Mouse (Mus musculus) embryonic facial prominence, embryonic 14.5 days (tissue): ENCODE measurements around the gene Rps6kb2. TPM values are rescaled to one million over a fixed set of nuclear protein-coding genes. Genes with fewer than 3 reads are reported as not detected.

Experiments used
- ATAC-seq: fragments of 200-750 bp; cut with Nextera tagmentation; 2 replicates; pipeline ENCODE4 v1.8.0; 2017; ENCODE audit warnings: low read depth, moderate number of reproducible peaks, moderate TSS enrichment
- DNase-seq: peaks from one replicate; pipeline ENCODE4 v3.0.0-alpha.2; 2015; ENCODE audit warnings: low spot score
- H3K27ac ChIP-seq: fragments of 300-500 bp; sonication (generic); replicated peaks from 2 replicates; pipeline ENCODE4 v1.5.1; 2014; ENCODE audit warnings: low read depth, mild to moderate bottlenecking, low read length, moderate library complexity
- H3K27me3 ChIP-seq: fragments of 300-500 bp; sonication (generic); replicated peaks from 2 replicates; pipeline ENCODE4 v1.6.1; 2014; ENCODE audit warnings: low read length; ENCODE audit not compliant: control insufficient read depth, insufficient read depth
- H3K36me3 ChIP-seq: fragments of 300-500 bp; sonication (generic); 2 replicates; pipeline ENCODE4 v1.6.1; 2014; ENCODE audit warnings: low read length, mixed read lengths; ENCODE audit not compliant: control insufficient read depth, insufficient read depth
- H3K4me1 ChIP-seq: fragments of 300-500 bp; sonication (generic); 2 replicates; pipeline ENCODE4 v1.6.1; 2014; ENCODE audit warnings: antibody characterized with exemption, low read length; ENCODE audit not compliant: control insufficient read depth, insufficient read depth
- H3K4me2 ChIP-seq: fragments of 300-500 bp; sonication (generic); 2 replicates; pipeline ENCODE4 v1.6.1; 2014; ENCODE audit warnings: low read depth, mild to moderate bottlenecking, low read length, moderate library complexity, mixed read lengths
- H3K4me3 ChIP-seq: fragments of 300-500 bp; sonication (generic); 2 replicates; pipeline ENCODE4 v1.5.1; 2014; ENCODE audit warnings: low read depth, mild to moderate bottlenecking, low read length
- H3K9ac ChIP-seq: fragments of 300-500 bp; sonication (generic); 2 replicates; pipeline ENCODE4 v1.6.1; 2014; ENCODE audit warnings: low read depth, mild to moderate bottlenecking, low read length, moderate library complexity, mixed read lengths
- H3K9me3 ChIP-seq: fragments of 300-500 bp; sonication (generic); 2 replicates; pipeline ENCODE4 v1.6.1; 2016; ENCODE audit warnings: low read length; ENCODE audit not compliant: control insufficient read depth
- WGBS: fragments of 180-500 bp; shearing (Covaris S2); extraction: QIAGEN DNeasy Blood & Tissue Kit; methylation state at CpG from one replicate; pipeline ENCODE4 v1.1.7; 2014; 5-methylcytosine and 5-hydroxymethylcytosine counted together
- polyA plus RNA-seq: library from polyadenylated mRNA; unstranded; fragments of >200 nt; fragmentation: Nextera tagmentation; extraction: Ambion mirVana; gene quantifications from 2 replicates; pipeline ENCODE4 v1.2.1, GENCODE M21; 2014

Rps6kb2 gene
- polyA plus RNA-seq, 1 experiment from 2014 or later: 34.1 TPM

GRCm38 (mm10) chr19:4152445-4153231 is 10.5 kb downstream of the Rps6kb2 start:
- Histone ChIP-seq H3K4me1 (peaks cover 11% of the 10 kb centered on the region; the same call in 1 of the 2 replicates), H3K36me3 (peaks cover 58% of the 10 kb centered on the region), H3K4me3 (no peak overlapping the region), H3K9ac (no peak overlapping the region), H3K27me3 (no peaks in the 10 kb centered on the region), H3K9me3 (no peaks in the 10 kb centered on the region), H3K27ac (no peak overlapping the region), H3K4me2 (no peak overlapping the region)
- no peak for DNase-seq
- ATAC-seq: no peak
- WGBS: 98% methylated on average over 8 of the region's 8 CpGs

- no peak overlapping the region for H3K4me2 ChIP-seq
- H3K4me3 ChIP-seq: no peak overlapping the region
- no peak for DNase-seq
- H3K27ac ChIP-seq: no peak overlapping the region
- H3K9ac ChIP-seq: no peak overlapping the region
- peaks cover 50% of the 10 kb centered on the region for H3K36me3 ChIP-seq
- WGBS: 87% methylated on average over 5 of the region's 5 CpGs
- no peak for ATAC-seq
- no peaks in the 10 kb centered on the region for H3K27me3 ChIP-seq
- no peaks in the 10 kb centered on the region for H3K9me3 ChIP-seq
- peaks cover 11% of the 10 kb centered on the region; the same call in 1 of the 2 replicates for H3K4me1 ChIP-seq
These were observed 11.3 kb downstream of the Rps6kb2 start for GRCm38 (mm10) chr19:4151898-4152297.

DNA sequence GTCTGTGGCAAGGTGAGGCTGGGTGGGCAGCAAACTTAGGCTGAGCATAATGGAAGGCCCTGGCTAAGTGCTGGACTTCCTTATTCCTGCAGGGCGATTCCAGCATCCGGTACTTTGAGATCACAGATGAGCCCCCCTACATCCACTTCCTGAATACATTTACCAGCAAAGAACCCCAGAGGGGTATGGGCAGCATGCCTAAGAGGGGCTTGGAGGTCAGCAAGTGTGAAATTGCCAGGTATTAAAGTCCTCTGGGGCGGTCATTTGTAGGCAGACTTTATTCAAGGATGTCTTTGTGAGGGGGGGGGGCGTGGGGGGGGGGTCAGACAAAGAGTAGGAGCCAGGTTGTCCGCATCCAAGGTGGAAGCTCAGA is 11.7 kb downstream of the Rps6kb2 start:
- ATAC-seq: no peak
- Histone ChIP-seq H3K4me3 (no peak overlapping the region), H3K27me3 (no peaks in the 10 kb centered on the region), H3K27ac (no peak overlapping the region), H3K4me2 (no peak overlapping the region), H3K4me1 (peaks cover 11% of the 10 kb centered on the region; the same call in 1 of the 2 replicates), H3K36me3 (peaks cover 46% of the 10 kb centered on the region), H3K9ac (no peak overlapping the region), H3K9me3 (no peaks in the 10 kb centered on the region)
- WGBS: 71% methylated on average over 5 of the region's 5 CpGs
- no peak for DNase-seq

DNA sequence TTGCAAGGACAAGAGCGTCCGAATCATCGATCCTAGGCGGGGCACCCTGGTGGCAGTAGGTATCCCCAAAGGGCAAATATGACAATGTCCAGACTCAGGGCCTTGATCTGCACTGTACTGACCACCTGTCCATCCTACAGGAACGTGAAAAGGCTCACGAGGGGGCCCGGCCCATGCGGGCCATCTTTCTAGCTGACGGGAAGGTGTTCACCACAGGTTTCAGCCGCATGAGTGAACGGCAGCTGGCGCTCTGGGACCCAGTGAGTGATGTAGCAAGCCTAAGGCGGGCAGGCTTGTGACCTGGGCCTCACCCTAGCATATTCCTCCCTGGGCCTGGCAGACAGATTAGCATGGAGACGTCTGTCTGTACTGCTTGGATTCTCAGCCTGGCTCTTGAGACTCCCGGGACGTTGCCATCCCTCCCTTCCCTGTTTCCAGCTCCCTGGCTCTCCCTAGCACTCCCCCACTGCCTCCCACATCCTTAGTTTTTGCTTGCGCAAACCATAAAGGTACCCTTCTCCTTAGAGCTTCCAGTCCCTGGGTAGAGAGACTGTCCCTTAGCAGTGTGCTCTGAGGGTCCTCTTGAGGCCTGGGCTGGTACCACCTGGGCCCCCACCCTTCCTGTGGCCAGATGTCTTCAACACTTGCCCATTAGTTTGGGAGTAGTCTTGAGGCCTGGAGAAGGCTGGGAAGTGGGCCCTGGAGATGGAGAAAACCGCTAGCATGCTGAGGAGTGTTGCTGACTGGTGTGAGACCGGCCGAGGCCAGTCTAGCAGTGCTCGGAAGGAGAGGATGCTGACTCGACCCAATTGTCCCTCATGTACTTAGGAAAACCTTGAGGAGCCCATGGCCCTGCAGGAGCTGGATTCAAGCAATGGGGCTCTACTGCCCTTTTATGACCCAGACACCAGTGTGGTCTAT is 12.3 kb downstream of the Rps6kb2 start:
- DNase-seq (no peak), ATAC-seq (no peak)
- Histone ChIP-seq H3K9me3 (no peaks in the 10 kb centered on the region), H3K4me2 (no peak overlapping the region), H3K36me3 (peaks cover 40% of the 10 kb centered on the region), H3K9ac (no peak overlapping the region), H3K4me3 (no peak overlapping the region), H3K4me1 (peaks cover 11% of the 10 kb centered on the region; the same call in 1 of the 2 replicates), H3K27ac (no peak overlapping the region), H3K27me3 (no peaks in the 10 kb centered on the region)
- 86% methylated on average over 22 of the region's 22 CpGs for WGBS

DNA sequence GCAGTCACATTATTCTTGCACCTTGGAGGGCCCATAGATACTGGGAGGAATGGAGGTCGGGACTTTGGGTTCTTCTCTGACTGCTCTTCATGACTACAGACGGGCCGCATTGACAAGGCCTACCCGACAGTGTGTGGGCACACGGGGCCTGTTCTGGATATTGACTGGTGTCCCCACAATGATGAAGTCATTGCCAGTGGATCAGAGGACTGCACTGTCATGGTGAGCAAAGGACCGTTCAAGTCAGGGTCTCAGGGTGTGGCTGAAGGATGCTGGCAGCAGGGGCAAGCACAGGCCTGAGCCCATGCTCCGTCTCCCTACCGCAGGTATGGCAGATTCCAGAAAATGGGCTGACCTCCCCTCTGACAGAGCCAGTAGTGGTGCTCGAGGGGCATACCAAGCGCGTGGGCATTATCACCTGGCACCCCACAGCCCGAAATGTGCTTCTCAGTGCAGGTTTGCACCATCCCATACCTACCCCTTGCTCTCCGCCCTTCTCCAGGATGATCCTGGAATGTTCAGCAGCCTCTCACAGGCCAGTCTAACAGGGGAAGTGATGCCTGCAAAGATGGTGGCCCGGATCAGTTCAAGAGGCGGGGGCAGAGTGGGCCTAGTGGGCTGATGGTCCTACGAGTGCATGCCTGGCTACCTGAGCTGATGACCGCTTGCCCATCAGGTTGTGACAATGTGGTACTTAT is 13.2 kb downstream of the Rps6kb2 start:
- peak overlapping the region; percentile 90; the same call in 1 of the 2 replicates for H3K9ac ChIP-seq
- no peak overlapping the region for H3K4me2 ChIP-seq

DNA sequence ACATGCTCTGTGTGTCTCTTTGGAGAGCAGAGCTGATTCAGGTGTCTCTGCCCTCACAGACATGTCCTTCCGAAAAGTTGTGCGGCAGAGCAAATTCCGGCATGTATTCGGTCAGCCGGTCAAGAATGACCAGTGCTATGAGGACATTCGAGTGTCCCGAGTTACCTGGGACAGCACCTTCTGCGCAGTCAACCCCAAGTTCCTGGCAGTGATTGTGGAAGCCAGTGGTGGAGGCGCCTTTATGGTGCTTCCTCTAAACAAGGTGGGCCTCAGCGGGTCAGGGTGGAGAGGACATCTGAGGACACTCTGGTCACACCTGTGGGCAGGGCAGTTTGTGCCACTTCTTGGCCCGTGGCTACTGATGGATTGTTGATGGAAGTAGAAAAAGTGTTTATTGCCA is 13.9 kb downstream of the Rps6kb2 start:
- H3K4me2 ChIP-seq: peak overlapping the region; percentile 75
- no peak for DNase-seq
- peaks cover 39% of the 10 kb centered on the region for H3K36me3 ChIP-seq
- no peaks in the 10 kb centered on the region for H3K27me3 ChIP-seq
- no peaks in the 10 kb centered on the region for H3K9me3 ChIP-seq
- H3K9ac ChIP-seq: peak overlapping the region; percentile 90
- H3K4me1 ChIP-seq: peaks cover 11% of the 10 kb centered on the region; the same call in 1 of the 2 replicates
- no peak for ATAC-seq
- WGBS: 86% methylated on average over 11 of the region's 11 CpGs
- no peak overlapping the region for H3K27ac ChIP-seq
- H3K4me3 ChIP-seq: peak overlapping the region; percentile 87

More for the DNA sequence above, 13.2 kb downstream of the Rps6kb2 start:
- no peak for DNase-seq
- no peak for ATAC-seq
- H3K27me3 ChIP-seq: no peaks in the 10 kb centered on the region
- H3K27ac ChIP-seq: no peak overlapping the region
- 93% methylated on average over 16 of the region's 17 CpGs for WGBS
- no peak overlapping the region for H3K4me3 ChIP-seq
- peaks cover 11% of the 10 kb centered on the region; the same call in 1 of the 2 replicates for H3K4me1 ChIP-seq
- no peaks in the 10 kb centered on the region for H3K9me3 ChIP-seq
- peaks cover 39% of the 10 kb centered on the region for H3K36me3 ChIP-seq

DNA sequence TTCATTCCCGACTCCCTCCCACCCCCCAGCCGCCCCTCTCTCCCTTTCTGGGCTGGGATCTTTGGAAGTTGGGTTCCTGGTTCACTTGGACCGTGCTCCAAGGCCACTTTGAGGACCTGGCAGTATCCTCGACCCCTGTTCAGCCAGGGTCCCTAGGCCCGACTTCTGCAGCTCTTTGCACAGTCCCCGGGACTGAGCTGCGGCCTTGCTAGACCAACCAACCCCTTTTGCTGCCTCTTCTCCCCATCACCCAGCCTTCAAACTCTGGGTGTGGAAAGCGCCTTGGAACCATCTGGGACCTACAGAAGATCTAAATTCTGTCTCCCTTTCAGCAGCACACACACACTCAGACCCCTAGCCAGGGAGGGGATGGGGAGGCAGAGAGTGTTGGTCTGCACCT is 14.3 kb downstream of the Rps6kb2 start:
- Histone ChIP-seq H3K4me2 (peak overlapping the region; percentile 75), H3K9ac (peak overlapping the region; percentile 90), H3K4me1 (peaks cover 11% of the 10 kb centered on the region; the same call in 1 of the 2 replicates), H3K27ac (peak overlapping the region; percentile 59), H3K4me3 (peak overlapping the region; percentile 87), H3K27me3 (no peaks in the 10 kb centered on the region), H3K36me3 (peaks cover 36% of the 10 kb centered on the region), H3K9me3 (no peaks in the 10 kb centered on the region)
- DNase-seq (no peak), ATAC-seq (peak; percentile 23; the same call in 1 of the 2 replicates)
- WGBS: 3% methylated on average over 8 of the region's 8 CpGs

GRCm38 (mm10) chr19:4148491-4148806 is 14.7 kb downstream of the Rps6kb2 start, which contains the start of gene Coro1b:
Coro1b (plus strand) TSS chr19:4148619.
- H3K4me3 ChIP-seq: peak within 1 kb of the TSS; percentile 87
- 0% methylated on average over 15 of the region's 33 CpGs for WGBS
- peaks cover 33% of the 10 kb centered on the region for H3K36me3 ChIP-seq
- ATAC-seq (peak; percentile 97), DNase-seq (peak; percentile 96)
- H3K27ac ChIP-seq: peak within 1 kb of the TSS; percentile 59
- peaks cover 11% of the 10 kb centered on the region; the same call in 1 of the 2 replicates for H3K4me1 ChIP-seq
- peak within 1 kb of the TSS; percentile 75 for H3K4me2 ChIP-seq
- peak within 1 kb of the TSS; percentile 90 for H3K9ac ChIP-seq
- no peaks in the 10 kb centered on the region for H3K9me3 ChIP-seq
- no peaks in the 10 kb centered on the region for H3K27me3 ChIP-seq
